Mouse (Mus musculus) cerebellum, adult 18-20 months (tissue): ENCODE measurements around the gene Hif1an.

Experiments used
- DNase-seq, 2 experiments: peaks; one replicate each; pipeline ENCODE4 v3.0.0; 2021

Hif1an gene

GRCm38 (mm10) chr19:44562652-44563206, at the start of gene Hif1an:
Hif1an (plus strand) TSS chr19:44562850.
- DNase-seq, result peak; percentile 95

GRCm38 (mm10) chr19:44513054-44513833, 49.4 kb upstream of the Hif1an start:
- no peak for DNase-seq

- no peak for DNase-seq
Measured at GRCm38 (mm10) chr19:44513921-44514482, 48.6 kb upstream of the Hif1an start.

- no peak for DNase-seq
Measured at GRCm38 (mm10) chr19:44514521-44515451, 47.9 kb upstream of the Hif1an start.

GRCm38 (mm10) chr19:44515769-44516168, 46.9 kb upstream of the Hif1an start:
- no peak for DNase-seq

- DNase-seq, result no peak
Measured at GRCm38 (mm10) chr19:44517996-44518768, 44.5 kb upstream of the Hif1an start.

- DNase-seq, result no peak
Measured at GRCm38 (mm10) chr19:44519152-44519551, 43.5 kb upstream of the Hif1an start.

- DNase-seq, result no peak
Measured at GRCm38 (mm10) chr19:44525551-44526205, 37.0 kb upstream of the Hif1an start.

GRCm38 (mm10) chr19:44530018-44530417, 32.6 kb upstream of the Hif1an start:
- no peak for DNase-seq

GRCm38 (mm10) chr19:44535376-44535775, 27.3 kb upstream of the Hif1an start:
- DNase-seq, result no peak

- no peak for DNase-seq
Measured at GRCm38 (mm10) chr19:44537416-44537815, 25.2 kb upstream of the Hif1an start.

- no peak for DNase-seq
Measured at GRCm38 (mm10) chr19:44542694-44543178, 19.9 kb upstream of the Hif1an start.

- DNase-seq, result no peak
Measured at GRCm38 (mm10) chr19:44544372-44544771, 18.3 kb upstream of the Hif1an start.

- DNase-seq, result peak; percentile 77 to 80
Measured at GRCm38 (mm10) chr19:44544775-44545174, 17.9 kb upstream of the Hif1an start.

GRCm38 (mm10) chr19:44545321-44546041, 17.2 kb upstream of the Hif1an start, which contains the start of gene Sec31b:
Sec31b (minus strand) TSS chr19:44545864.
- peak; percentile 41 to 56 for DNase-seq

- DNase-seq, result no peak
Measured at GRCm38 (mm10) chr19:44552731-44553130, 9.9 kb upstream of the Hif1an start, which contains the start of gene Gm20538. Gm20538 (minus strand) TSS chr19:44552831.

GRCm38 (mm10) chr19:44553286-44553685, 9.4 kb upstream of the Hif1an start:
- no peak for DNase-seq

GRCm38 (mm10) chr19:44554490-44554860, 8.2 kb upstream of the Hif1an start:
- no peak for DNase-seq

GRCm38 (mm10) chr19:44554861-44555590, 7.6 kb upstream of the Hif1an start, which contains the start of gene Ndufb8:
Ndufb8 (minus strand) TSS chr19:44555440.
- DNase-seq, result peak; percentile 94 to 98

- DNase-seq, result no peak
Measured at GRCm38 (mm10) chr19:44564006-44564405, 1.4 kb downstream of the Hif1an start.
